Mouse (Mus musculus) thymus, postnatal 36 days (tissue): ENCODE data around the gene Noxo1.
A peak's percentile ranks its signal among the peaks of the same experiment; 100 is the strongest.
"Not testable (repeated sequence)": the region's sequence is repeated elsewhere in the genome, so short reads cannot be mapped to it uniquely, and the experiment has no call there.

Experiments
- DNase-seq, 2 experiments: peaks; one replicate each; pipeline ENCODE4 v3.0.0; 2022; ENCODE audit warnings: mixed read lengths in 2 of 2

Gene Noxo1

GRCm38 (mm10) chr17:24696011-24696697 lies at the start of gene Noxo1, which contains the start of gene Gfer:
Gene Noxo1, plus strand, starts transcription at chr17:24696234.
Gene Gfer, minus strand, starts transcription at chr17:24696156.
- DNase-seq = peak; percentile 87 to 90

DNA sequence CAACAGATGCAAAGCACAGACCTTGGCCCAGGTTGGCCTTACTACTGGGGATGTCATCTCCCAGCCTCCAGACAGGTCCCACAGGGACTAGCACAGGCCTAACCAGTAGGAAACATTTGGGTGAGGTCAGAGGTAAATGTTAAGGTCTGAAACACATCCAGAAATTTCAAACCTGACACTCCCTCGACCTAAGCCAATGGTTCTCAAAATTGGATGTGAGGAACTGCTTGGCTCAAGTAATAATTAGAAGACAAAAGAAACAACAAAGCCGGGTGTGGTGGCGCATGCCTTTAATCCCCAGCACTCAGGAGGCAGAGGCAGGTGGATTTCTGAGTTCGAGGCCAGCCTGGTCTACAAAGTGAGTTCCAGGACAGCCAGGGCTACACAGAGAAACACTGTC lies 49.7 kb upstream of the Noxo1 start:
- no peak for DNase-seq

- DNase-seq = no peak
Observed at GRCm38 (mm10) chr17:24647493-24647892, 48.5 kb upstream of the Noxo1 start.

GRCm38 (mm10) chr17:24648731-24649377 lies 47.2 kb upstream of the Noxo1 start:
- DNase-seq = no peak

DNA sequence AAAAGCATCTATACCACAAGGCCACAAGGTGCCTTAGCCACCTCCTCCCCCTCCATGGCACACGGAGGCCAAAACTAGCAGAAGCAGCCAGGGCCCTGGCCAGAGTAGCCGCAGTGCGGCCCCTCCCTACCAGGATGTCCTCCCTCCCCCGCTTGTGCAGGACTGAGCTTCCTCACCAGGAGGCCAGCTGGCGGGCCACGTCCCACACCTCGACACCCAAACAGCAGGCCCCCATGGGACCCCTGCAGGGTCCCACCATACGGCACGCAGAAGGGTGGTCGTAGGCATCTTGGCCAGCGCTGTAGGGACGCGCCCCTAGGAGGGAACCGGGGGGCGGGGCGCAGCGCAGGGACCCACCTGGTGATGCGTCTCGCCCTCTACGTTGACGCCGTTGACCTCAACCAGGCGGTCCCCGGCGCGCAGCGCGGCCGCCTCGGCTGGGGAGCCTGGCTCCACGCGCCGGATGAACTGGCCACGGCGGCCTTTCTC lies 46.4 kb upstream of the Noxo1 start:
- peak in 1 of 2 experiments; percentile 36 for DNase-seq

GRCm38 (mm10) chr17:24650070-24650616 lies 45.9 kb upstream of the Noxo1 start, which contains the start of gene Slc9a3r2:
Gene Slc9a3r2, minus strand, starts transcription at chr17:24650327.
- DNase-seq = peak; percentile 31 to 40

GRCm38 (mm10) chr17:24650766-24651165 lies 45.3 kb upstream of the Noxo1 start:
- DNase-seq = no peak

DNA sequence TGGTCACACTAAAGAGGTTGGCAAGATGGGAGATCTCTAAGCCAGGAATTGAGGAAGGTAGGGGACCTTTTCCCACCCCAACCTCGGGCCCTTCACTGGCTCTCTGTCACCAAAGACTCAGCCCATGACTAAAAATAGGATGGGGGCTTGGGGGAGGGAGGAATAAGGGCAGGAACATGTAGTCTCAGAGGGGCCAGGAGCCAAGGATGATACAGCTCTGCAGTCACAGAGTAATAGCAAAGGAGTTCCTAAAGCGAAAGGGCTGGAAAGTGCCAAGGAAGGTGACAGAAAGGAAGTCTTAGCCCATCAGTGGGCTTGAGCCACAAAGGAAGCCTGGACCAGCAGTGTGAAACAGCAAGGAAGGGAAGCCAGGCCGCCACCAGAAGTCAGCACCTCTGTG lies 44.2 kb upstream of the Noxo1 start:
- DNase-seq = no peak

GRCm38 (mm10) chr17:24653967-24654710 lies 41.9 kb upstream of the Noxo1 start:
- DNase-seq = peak; percentile 65 to 69

DNA sequence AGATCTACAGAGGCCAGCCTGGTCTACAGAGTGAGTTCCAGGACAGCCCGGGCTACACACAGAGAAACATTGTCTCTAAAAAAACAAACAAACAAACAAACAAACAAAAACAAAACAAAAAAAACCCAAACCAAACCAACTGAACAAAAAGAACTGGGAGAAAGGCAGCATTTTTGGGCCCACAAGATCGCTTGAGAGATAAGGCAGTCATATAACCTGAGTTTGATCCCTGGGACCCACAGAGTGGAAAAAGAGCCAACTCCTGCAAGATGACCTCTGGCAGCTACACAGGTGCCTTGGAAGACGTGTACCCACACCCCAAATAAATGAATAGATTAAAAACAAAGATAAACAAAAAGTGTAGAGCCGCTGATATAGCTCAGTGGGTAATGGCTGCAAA lies 41.1 kb upstream of the Noxo1 start:
- DNase-seq = no peak

DNA sequence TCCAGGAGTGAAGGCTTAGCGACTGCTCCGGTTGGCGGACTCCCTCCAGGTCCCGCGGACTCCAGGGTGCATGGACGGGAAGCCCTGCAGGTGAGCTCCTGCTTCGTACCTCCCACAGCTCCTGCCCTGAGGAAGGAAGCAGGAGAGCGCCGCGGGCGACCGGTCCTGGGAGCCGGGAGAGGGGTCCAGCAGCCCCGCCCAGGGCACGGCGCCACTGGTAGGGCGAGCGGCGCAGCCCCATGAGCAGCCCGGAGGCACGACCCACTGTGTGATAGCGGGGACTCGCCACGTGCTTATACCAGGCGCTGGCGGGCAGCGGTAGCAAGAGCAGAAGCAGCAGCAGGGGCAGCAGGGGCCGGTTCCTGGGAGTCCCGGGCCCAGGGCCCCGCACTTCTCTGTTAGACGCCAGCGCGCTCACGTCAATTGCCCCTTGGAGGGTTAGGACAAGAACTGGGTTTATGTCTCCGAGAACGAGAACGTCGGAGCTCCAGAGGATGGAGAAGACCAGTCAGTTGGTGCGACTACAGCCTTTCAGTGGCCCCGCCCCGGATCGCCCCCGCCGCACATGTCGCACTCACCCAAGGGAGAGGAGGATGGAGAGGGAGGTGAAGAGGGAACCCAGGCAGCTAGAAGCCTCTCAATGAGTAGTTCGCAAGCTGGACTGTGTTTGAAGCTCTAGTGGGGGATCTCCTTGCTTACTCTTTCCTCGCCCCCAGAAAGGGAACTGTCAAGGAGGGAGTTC lies 37.8 kb upstream of the Noxo1 start, which contains the start of gene Npw:
Gene Npw (minus strand): TSS at position 441 of the 742 bp plus-strand sequence.
- peak in 1 of 2 experiments; percentile 23 for DNase-seq

DNA sequence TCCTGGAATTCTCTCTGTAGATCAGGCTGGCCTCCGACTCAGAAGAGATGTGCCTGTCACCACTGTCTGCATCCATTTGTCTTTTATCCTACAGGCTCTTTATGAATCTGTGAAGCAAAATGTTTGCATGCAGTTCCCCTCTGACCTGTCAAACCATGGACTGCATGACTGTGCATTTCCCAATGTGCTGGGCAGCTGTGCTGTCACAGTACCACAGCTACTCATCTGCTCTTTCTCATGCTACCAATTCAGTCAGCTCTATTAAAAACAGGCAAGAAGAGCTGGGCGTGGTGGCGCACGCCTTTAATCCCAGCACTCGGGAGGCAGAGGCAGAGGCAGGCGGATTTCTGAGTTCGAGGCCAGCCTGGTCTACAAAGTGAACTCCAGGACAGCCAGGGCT lies 29.0 kb upstream of the Noxo1 start:
- DNase-seq = not testable (repeated sequence)

DNA sequence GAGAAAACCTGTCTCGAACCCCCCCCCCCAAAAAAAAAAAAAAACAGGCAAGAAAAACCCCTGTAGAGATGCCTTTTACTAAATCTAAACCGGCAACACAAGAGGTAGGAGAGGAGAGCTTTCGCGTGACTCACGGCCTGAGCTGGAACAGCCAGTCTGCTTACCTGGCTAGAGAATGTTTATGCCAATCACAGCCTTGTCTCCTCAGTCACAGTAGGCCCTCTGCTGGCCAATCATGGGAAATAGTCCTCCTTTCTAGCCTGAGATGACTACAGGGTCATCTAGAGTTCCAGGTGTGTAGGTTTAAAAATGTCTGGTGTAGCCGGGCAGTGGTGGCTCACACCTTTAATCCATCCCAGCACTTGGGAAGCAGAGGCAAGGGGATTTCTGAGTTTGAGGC lies 28.6 kb upstream of the Noxo1 start:
- peak; percentile 53 to 57 for DNase-seq

DNA sequence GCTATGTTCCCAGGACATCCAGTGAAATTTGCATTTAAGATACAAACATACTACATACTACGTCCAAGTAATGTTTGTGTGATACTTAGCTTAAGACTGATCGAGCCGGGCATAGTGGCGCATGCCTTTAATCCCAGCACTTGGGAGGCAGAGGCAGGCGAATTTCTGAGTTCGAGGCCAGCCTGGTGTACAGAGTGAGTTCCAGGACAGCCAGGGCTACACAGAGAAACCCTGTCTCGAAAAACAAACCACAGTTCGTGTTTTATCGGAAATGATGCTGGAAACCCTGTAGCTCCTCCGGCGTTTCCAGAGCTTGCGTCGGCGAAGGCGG lies 26.9 kb upstream of the Noxo1 start:
- not testable (repeated sequence) for DNase-seq

DNA sequence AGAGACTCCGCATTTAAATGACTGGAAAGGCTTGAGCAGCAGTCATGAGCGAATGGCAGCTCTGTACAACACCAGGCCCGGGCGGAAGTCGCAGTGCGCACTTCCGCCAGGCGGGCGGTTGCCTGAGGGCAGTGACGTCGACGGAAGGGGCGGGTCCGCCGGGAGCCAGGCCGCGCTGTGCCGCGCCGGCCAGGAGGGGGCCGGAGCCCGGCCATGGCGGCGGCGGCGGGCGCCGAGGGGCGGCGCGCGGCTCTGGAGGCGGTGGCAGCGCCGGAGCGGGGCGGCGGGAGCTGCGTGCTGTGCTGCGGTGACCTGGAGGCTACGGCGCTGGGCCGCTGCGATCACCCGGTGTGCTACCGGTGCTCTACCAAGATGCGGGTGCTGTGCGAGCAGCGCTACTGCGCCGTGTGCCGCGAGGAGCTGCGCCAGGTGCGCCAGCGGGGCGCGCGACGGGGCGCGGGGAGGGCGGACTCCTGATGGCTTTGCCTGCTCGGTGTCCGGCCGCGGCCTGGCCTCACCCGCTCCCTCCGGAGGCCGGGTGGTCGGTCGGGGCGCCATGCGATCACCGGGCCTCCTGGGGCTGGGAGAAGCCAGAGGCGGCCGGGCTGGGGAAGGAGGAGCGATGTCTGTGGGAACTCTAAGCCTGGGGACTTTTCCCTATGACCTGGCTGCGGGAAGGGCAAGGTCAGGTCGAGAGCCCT lies 26.3 kb upstream of the Noxo1 start, which contains the start of gene Zfp598:
Gene Zfp598 (plus strand): TSS at position 143 of the 701 bp plus-strand sequence.
- DNase-seq = peak; percentile 93 to 95

GRCm38 (mm10) chr17:24670246-24670844 lies 25.7 kb upstream of the Noxo1 start:
- no peak for DNase-seq

DNA sequence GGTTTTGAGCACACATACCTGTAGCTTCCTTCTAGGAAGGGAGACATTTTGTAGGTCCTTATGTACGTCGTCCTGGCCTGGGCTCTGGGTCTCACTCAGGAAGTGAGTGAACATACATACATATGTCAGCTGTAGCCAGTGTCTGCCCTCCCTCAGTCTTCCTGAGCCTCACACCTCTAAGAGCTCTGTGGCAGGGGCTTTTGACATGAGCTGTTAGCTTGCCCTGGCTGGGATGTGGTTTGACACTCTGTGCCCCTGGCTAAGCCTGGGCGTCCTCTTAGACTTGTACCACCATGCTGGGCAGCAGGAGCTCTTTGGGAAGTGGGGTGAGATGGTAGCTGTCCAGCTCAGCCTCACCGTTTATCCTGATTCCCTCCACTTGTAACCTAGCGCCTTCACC lies 24.7 kb upstream of the Noxo1 start:
- DNase-seq = no peak

DNA sequence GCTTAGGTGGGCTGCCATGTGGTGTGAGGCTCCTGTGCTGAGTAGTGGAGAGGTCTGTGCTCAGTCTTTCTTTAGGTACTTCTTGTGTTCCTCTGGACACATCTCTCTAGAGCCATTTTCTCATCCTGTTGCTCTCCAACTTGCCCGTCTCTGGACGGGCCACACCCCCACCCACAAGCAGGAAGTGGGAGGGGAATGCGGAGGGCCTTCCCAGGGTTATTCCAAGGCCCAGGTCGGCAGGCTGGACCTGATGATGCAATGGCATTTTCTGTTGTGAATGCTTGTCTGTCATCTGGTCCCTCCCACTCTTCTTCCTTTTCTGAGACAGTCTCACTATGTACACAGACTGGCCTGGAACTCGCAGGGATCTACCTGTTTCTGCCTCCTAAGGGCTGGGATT lies 23.9 kb upstream of the Noxo1 start:
- DNase-seq = no peak

DNA sequence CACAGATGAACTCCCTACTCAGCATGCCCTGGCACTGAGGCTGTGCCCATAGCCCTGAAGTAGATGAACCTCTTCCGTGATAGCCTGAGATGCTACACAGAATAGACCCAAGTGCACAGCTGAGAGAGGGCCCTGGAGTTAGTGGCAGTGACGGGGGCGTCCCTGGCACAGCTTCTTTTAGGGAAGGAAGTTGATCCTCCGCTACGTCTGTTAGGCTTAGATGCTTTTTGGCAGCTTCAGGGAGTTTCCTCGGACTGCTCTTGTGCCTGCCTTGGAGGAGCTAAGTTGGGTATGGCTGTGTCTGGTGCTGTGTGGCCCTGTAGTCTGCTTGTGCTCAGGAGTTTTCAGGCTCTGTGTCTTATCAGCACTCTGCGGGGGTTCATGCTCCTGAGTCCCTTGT lies 21.8 kb upstream of the Noxo1 start:
- DNase-seq = no peak

DNA sequence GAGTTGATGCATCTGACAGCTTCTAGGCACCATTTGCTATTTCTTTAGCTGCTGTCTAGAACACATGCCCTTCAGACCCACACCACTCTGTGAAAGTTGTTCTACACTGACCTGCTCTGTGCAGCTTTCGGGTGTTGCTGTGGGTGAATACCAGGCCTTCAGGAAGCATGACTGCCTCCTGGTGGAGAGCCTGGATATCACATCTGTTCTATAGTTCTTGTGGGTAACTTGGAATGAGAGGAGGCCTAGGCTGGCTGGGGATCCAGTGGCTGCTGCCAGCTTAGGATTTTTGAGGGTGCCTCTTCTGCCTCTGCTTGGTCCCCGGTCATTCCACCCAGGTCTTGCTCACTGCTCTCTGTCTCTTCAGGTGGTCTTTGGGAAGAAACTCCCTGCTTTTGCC lies 19.8 kb upstream of the Noxo1 start:
- DNase-seq = peak; percentile 58 to 71

GRCm38 (mm10) chr17:24676877-24677276 lies 19.2 kb upstream of the Noxo1 start:
- no peak for DNase-seq
